Mouse (Mus musculus): ENCODE measurements around the gene Lrcol1.

The Lrcol1 gene

GRCm38 (mm10) chr5:110344524-110344923, at the start of gene Lrcol1:
Gene Lrcol1 (plus strand): TSS chr5:110344730.
- in situ Hi-C loops (cut with MboI, MseI), result no loop called here

DNA sequence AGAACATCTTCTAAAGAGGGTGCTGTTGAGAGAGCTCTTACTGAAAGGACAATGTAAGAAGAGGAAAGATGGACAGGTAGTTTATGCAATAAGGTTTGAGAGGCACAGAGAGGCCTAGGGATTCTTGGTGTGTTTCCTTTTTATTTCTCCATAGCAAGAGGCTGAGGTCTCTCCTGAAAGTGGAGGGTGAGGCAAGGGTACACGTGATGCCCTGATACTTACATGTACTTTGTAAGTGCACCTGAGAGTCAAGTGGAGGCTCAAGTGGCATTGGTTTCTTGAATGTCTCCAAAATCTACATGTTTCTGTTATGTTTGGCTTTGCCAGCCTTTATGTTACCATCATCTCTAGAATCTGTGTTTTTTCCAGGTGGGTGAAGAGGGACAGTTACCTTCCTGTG, 47.9 kb upstream of the Lrcol1 start:
- in situ Hi-C loops (cut with MboI, MseI), result no loop called here

DNA sequence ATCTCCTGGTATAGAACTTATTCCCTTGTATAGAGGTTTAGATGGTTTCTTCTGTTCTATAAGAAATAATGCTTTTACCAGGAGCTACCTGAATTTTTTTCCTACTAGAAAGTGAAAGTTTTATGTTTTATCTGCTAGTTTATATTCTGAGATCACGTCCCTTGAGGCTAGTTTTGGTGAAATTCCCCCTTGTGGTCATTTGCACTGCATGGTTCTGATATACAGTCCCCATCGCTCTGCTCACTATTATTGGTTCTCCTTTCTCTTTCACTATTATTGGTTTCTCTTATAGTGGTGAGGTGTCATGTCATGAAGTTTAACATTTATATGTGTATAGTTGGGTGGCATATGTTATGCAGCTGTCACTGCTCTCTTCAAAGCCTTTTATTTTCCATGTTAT, 43.9 kb upstream of the Lrcol1 start:
- in situ Hi-C loops (cut with MboI, MseI), result loop anchor here (25.0 kb wide), 1 partner anchor 1688 kb away; no protein-coding TSS in a partner anchor

DNA sequence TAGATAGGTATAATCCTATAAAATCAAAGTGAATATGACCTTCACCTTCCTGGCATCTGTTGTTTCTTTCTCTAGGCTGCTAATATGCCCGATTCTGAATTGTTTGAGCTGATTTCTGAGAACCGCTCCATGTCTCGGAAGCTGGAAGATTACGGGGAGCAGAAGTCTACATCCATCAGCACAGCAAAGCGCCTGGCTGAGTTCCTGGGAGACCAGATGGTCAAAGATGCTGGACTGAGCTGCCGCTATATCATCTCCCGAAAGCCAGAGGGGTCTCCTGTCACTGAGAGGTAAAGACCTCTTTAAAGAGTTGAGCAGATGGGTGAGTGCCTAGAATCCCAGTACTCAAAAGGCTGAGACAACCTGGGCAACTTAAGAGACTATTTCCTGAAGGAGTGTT, 35.7 kb upstream of the Lrcol1 start:
- in situ Hi-C loops (cut with MboI, MseI), result loop anchor here (25.0 kb wide), 1 partner anchor 1697 kb away; no protein-coding TSS in a partner anchor

GRCm38 (mm10) chr5:110313127-110313526, 31.4 kb upstream of the Lrcol1 start:
- in situ Hi-C loops (cut with MboI, MseI), result loop anchor here (25.0 kb wide), 1 partner anchor 1701 kb away; no protein-coding TSS in a partner anchor

DNA sequence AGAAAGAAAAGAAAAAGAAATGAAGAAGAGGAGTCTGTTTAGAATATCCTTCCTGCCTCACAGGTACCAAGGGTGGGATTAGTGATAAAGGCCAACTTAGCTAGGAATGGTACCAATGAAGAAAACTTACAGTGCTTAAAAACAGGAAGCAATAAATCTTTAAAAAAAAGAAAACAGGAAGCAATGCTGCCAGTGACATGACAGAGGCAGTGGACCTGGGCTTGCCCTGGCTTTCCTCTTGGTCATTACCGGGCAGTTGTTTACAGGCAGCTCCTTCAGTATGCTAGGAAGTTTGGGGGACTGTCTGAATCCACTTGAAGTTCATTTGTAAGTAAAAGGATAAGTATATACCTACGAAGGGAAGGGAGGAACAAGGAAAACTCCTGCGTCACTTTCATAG, 14.0 kb upstream of the Lrcol1 start:
- in situ Hi-C loops (cut with MboI, MseI), result no loop called here

GRCm38 (mm10) chr5:110338792-110339191, 5.7 kb upstream of the Lrcol1 start:
- in situ Hi-C loops (cut with MboI, MseI), result no loop called here

- in situ Hi-C loops (cut with MboI, MseI), result no loop called here
Measured at GRCm38 (mm10) chr5:110342648-110343284, 1.8 kb upstream of the Lrcol1 start, which contains the start of gene P2rx2. Gene P2rx2 (minus strand): TSS chr5:110343212.

DNA sequence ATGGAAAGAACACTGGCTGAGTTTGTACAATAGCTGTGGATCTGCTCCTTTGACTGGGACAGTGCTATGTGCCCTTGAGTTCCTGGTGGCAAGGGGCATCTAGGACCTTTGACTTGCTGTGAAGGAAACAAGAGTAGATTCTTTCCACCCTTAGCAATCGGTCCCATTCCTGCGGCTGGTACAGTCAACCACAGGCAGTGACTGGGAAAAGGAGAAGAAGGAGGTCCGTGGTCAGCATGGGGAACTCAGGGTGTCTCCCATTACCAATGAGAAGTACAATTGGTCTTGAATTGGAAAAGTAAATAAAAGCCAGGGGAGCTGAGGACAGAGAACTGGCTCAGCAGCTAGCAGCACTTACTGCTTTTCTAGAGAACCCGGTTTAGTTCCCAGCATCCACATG, 1.0 kb downstream of the Lrcol1 start:
- in situ Hi-C loops (cut with MboI, MseI), result no loop called here

- in situ Hi-C loops (cut with MboI, MseI), result no loop called here
Measured at GRCm38 (mm10) chr5:110347006-110347405, 2.5 kb downstream of the Lrcol1 start.

- in situ Hi-C loops (cut with MboI, MseI), result loop anchor here (5.0 to 10.0 kb wide), 2 partner anchors 78 to 280 kb away; no protein-coding TSS in a partner anchor
Measured at GRCm38 (mm10) chr5:110354716-110355115, 10.2 kb downstream of the Lrcol1 start.

GRCm38 (mm10) chr5:110357531-110358179, 13.1 kb downstream of the Lrcol1 start:
- in situ Hi-C loops (cut with MboI, MseI), result loop anchor here (5.0 to 10.0 kb wide), 2 partner anchors 75 to 277 kb away; no protein-coding TSS in a partner anchor

GRCm38 (mm10) chr5:110361465-110361864, 16.9 kb downstream of the Lrcol1 start:
- in situ Hi-C loops (cut with MboI, MseI), result no loop called here

DNA sequence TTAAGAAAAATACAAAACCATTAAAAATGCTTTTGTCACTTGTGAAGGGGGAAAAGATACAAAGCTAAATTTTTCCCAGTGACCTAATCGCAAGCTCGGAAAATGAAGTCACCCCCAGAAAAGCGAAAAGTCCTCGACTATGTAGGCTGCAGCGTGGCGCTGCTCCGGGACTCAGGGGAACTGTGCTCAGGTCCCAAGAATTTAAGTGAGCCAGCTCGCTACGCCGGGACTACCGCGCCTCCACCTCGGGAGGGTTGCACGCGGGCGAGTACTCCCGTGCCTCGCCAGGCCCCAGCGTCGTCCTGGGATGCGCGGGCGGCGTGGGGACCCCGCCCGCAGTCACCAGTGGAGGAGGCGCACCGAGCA, 18.3 kb downstream of the Lrcol1 start:
- in situ Hi-C loops (cut with MboI, MseI), result no loop called here

DNA sequence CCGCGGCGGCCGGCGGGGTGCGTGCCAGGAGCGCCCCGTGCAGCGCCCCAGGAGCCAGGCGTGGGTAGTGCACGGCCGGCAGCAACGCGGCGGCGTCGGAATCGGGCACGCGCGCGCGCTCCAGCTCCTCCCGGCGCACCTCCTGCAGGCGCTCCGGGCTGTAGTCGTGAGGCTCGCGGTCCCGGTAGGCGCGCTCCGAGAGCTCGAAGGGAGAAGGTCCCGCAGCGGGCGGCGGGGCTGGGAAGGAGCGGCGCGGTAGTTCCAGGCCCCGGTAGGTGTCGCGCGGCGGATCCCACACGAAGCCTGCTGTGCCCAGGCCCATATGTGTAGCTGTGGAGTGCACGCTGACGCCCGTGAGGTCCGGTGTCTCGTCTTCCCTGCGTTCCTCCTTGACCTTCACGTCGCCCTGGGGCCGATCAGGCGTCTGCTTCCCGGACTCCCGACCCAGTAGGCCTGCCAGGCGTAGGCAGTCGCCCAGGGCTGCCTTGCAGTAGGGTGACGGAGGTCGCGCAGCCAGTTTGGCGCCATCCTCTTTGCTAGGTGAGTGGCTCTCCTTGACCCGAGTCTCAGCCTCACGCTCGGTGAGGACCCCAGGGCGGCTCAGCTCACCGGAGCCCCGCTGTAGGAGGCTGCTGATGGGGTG, 18.8 kb downstream of the Lrcol1 start:
- in situ Hi-C loops (cut with MboI, MseI), result no loop called here

DNA sequence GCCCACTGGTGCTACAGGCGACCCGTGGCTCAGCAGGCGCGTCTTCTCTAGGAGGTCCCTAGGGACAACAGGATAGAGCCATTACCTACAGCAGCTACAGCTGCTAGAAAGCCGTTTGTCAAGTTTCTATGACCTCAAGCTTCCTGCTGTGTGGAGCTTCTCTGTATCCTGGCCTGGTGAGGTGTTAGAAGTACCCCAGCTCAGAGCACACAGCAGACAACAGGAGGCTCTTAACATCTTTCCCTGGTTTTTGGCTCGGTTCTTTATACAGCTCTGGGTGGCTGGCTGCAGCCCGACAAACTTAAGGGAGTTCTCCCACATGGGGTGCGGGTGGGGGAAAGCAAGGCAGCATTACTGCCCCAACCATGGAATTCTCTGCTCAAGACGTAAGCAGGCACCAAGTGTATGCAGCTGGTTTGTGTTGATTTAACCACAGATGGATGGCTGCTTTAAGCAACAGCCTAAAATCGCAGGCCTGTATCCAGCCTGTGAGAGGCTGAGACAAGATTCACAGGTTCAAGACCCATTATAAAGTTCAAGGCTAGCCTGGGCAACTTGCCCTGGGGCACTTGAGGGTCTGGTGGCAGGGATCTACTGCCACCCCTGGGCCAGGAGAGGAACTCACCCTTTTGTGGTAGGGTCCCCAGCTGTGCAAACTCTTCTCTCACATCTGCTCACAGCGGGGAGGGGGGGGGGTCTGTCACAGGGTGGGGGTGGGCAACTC, 19.5 kb downstream of the Lrcol1 start:
- in situ Hi-C loops (cut with MboI, MseI), result no loop called here

- in situ Hi-C loops (cut with MboI, MseI), result no loop called here
Measured at GRCm38 (mm10) chr5:110376802-110377433, 32.4 kb downstream of the Lrcol1 start.

GRCm38 (mm10) chr5:110378181-110378583, 33.7 kb downstream of the Lrcol1 start:
- in situ Hi-C loops (cut with MboI, MseI), result no loop called here

GRCm38 (mm10) chr5:110379086-110379485, 34.6 kb downstream of the Lrcol1 start:
- in situ Hi-C loops (cut with MboI, MseI), result no loop called here

- in situ Hi-C loops (cut with MboI, MseI), result no loop called here
Measured at GRCm38 (mm10) chr5:110379823-110380222, 35.3 kb downstream of the Lrcol1 start.

GRCm38 (mm10) chr5:110384491-110384890, 40.0 kb downstream of the Lrcol1 start:
- in situ Hi-C loops (cut with MboI, MseI), result no loop called here

All from regulatory T cell (primary cell).